Mouse (Mus musculus) adrenal gland, postnatal 4 days (tissue): Measurements from ENCODE around the gene Cdh13. TPM values are rescaled to one million over a fixed set of nuclear protein-coding genes. Genes with fewer than 3 reads are reported as not detected.
"Not testable (repeated sequence)": the region's sequence is repeated elsewhere in the genome, so short reads cannot be mapped to it uniquely, and the experiment has no call there.

ENCODE experiments used
- DNase-seq, 2 experiments: peaks; one replicate each; pipeline ENCODE4 v3.0.0; 2021 to 2022; ENCODE audit warnings: low spot score in 2 of 2, mixed read lengths in 2 of 2
- total RNA-seq, 2 experiments: library from RNA; stranded (reverse); gene quantifications; 2 replicates each; pipeline ENCODE4 v1.2.3; 2021

The Cdh13 gene
- total RNA-seq, 2 experiments from 2014 or later = 9.0 to 11.0 TPM

DNA sequence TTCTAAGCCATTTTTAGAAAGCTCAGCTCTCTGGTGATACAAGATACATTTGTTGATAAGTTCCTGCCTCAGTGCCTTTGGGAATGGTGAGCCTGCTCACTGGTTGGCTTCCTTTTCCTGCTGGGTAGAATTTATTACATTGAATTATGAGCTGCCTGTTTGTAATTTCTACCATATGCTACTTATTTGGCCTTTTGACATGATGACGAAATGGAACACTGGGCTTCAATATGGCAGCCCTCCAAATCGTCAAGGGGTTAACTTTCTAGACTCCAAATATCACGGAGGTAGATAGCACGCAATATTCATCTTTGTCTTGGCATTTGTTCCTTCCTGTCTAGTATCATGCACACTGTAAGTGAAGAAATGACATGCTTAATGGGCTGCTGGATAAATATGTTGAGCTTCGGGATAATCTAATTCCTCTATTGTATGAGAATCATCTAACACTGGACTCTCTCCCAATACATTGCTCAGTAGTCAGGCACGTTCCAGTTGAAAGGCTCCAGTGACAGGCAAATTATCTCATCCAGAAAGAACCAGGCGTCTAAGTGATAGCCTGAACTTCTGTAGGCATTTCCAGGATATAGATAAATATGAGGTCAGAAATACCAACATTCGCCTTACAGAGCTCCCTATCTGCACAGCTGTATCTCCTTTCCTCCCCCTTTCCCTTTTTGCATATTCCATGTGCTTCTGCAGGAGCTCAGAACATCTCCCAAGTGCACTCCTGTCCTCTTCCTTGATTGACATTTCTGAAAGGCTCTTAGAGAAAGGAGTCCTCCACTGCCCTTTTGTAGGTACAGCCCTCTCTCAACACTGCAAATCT lies 378.7 kb downstream of the Cdh13 start:
- DNase-seq = no peak

DNA sequence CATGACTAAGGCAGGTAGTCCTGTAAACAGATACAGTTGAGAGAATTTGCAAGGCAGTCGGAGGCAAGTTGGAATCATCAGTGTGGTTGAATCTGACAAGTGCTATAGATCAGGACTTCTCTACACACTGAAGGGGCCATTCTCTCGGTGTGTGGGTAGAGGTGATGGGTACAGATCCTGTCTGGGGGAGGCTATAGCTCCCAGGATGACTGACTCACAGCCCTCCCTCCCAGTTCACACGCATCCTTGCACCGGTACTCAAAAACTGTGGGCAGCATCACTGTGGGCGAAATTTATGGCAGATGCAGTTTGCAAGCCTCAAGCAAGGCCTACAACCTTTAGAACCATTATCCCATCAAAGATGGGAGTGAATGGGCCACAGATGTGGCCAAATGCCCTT lies 381.5 kb downstream of the Cdh13 start:
- DNase-seq = no peak

DNA sequence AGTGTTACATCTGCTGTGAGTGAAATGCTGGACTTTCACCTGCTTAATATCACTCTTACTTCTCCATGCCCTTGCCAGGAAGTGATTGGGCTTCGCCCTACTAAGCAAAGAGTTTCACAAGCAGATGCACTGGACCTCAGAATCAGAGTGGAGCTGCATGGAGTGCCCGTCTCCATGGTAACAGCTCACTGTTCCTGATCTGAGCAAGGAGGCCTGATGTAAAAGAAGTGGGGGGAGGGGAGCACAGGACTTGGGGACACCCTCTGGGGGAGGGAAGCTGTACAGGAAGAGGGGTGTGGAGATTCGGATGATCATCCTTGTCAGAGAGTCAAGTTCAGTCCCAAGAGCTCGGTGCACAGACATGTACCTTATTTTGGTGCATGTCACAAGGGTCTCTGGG lies 384.2 kb downstream of the Cdh13 start:
- DNase-seq = no peak

DNA sequence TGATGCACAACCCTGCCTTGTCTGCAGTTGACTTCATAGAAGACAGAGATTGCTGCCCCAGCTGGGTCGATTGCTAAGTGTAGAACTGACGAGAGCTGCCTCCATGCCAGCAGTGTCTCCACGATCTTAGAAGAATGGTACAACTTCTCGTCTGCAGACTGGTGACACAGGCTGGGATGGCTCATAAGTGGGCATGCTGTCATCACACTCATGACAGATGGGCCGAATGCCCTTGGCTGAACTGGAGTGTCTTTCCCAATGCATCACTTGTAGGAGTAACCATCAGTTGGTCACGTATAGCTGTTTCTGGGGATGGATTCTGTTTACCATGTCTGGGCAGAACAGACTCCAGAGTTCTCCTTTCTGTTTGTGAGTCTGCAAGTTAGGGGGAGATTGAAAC lies 392.7 kb downstream of the Cdh13 start:
- DNase-seq = no peak

DNA sequence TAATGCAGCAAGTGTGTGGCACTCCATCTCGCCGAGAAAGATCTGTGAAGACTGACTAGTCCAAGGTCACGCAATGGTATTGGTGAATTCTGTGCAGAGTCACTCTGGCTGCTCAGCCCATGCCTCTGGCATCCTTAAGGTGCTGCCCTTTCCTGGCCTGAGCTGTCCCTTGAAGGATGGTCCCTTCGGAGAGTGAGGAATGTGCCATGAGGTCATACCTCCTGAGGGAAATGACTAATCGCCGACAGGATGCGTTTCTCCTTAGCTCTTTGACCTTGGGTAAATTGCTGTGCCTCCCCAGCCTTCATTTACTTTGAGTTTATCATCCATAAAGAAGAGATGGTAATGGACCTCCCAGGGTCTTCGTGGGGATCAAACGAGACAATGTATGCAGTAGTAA lies 395.8 kb downstream of the Cdh13 start:
- DNase-seq = no peak

DNA sequence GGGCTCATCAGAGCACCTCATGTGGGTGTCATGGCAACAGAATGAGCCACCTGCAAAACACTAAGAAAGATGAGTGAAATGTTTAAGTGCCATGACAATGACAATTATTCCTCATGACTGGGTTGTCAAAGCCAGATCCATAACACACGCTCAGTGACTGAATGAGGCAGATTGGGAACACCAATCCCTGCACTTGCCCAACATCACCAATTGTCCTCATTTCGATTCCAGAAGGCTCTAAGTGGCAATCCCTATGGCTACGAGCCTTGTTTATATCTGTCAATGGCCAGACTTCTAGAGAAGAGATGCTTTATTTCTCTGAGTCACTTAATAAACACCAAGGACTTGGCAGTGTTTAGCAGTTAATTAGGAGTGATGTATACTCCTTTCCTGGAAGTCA lies 399.9 kb downstream of the Cdh13 start:
- no peak for DNase-seq

DNA sequence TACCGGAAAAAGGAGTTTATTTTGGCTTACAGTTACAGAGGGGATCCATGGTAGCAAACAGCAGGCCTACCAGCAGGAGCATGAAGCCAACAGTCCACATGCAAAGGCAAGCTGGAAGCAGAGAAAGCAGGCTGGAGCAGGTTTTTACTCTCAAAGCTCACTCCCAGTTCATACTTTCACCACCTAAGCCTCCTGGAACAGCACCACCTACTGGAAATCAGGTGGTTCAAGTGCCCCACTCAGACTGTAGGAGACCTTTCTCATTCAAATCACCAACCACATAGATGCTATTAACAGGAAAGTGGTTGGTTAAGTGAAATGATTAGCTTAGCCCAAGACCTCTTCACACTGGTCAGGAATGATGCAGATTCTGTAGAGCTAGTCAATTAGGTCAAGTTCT lies 402.3 kb downstream of the Cdh13 start:
- DNase-seq = no peak

DNA sequence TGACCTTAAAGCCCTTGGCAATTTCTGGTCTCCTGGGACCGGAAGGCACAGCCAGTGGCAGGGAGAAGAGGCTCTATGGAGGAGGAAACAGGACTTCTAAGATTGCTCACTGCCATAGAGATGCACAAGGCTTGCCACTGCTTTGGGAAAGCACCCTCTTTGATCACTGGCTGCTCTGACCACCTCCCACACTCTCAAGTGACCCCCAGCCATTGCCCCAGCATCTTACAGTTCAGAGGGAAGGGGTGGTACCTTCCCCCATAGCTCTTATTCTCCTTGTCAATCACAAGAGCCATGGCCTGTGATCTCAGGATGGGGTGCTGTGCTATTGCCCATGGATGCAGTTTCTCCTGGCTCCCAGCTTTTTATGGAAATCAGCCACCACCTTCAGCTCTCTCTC lies 406.3 kb downstream of the Cdh13 start:
- no peak for DNase-seq

DNA sequence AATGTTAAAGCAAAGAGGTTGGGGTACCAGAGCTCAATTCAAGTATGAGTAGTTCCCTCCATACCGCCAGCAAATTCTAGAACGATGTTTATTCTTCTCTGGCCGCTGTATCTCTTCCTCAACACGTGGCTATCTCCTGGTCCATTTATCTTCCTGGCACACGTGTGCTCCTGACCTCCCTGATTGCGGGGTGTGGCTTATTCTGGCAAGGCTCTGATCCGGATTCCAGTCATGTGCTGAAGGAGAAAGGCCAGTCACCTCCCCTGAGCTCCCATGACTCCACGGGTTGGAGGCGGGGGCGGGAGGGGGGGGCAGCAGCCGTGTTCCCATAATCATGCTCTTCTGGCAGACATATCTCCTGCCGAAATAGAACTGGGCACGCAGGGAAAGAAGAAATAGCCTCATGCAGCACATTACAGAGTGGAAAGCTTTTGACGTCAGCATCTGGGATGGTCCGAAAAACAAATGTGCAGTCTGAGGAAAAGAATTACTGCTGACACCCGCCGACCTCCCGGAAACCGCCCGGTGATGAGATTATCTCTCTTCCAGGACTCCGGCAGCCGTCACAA lies 417.9 kb downstream of the Cdh13 start:
- DNase-seq = no peak

DNA sequence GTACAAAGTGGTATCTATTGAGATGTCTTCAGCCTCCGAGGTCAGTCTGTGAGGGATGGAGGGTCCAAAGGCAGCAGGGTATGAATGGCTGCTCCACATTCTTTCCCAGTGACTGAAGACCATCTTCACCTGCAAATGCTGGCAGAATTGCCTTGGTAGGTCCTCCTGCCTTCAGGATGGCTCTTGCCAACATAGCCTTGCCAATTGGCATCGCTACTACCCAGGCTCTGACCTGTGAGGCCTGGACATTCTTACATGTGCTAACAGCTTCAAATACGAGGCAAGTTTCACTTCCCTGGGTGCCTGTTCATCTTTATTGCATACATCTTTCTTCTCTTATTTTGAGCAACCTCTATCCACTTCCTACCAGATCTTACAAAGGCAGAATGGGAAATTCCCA lies 425.8 kb downstream of the Cdh13 start:
- no peak for DNase-seq

DNA sequence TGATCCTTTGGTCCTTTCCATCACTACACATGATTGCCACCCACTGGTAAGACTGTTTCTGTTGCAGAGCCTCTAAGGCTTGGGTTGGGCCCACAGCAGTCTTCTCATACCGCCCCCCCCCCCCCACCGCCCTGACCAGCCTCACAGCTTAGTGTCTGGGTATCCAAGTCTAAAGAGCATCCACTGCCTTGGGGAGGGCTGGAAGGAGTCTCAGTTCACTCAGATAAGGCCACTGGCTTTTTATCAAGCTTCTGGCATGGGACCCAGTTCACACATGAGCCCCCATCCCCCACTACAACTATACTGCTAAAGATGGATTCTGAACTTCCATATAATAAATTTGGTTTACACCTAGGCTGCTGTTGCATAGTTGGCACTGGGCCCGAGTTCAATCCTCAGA lies 428.1 kb downstream of the Cdh13 start:
- no peak for DNase-seq

DNA sequence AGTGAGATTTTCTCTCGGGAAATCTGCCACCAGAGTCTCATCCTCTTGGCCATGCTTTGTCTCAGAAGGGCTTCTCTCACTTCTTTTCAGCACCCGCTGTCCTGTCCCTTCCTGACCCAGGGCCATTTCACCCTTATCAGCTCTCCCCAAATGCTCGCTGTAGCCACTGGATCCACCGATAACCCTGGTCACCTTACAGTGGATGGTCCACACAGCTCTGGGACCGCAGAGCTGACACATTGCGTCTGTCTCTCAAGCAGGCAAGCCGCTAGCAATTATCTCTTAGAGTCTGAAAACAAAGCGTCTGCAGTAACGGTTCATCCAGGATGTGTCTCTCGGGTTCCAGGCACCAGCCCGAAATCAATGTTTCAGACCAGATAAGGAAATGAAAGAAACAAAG lies 429.6 kb downstream of the Cdh13 start:
- DNase-seq = no peak

DNA sequence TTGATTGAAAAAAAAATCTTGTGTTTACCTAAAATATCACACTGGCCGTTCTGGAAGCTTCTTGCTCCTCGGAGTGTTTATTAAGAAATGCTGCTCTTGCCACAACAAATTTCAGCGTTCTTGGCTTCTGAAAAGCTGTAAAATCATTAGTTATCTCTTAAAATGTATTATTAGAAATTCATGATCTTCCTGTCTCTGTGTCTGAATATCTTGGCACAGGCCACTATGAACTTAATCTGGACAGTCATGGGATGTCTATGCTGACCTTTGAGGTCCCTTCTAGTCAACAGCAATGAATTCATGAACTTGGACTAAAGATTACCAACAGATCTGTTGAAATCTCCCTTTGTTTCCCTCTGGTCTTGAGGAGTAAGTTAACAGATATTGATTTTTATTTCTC lies 430.1 kb downstream of the Cdh13 start:
- DNase-seq = no peak

DNA sequence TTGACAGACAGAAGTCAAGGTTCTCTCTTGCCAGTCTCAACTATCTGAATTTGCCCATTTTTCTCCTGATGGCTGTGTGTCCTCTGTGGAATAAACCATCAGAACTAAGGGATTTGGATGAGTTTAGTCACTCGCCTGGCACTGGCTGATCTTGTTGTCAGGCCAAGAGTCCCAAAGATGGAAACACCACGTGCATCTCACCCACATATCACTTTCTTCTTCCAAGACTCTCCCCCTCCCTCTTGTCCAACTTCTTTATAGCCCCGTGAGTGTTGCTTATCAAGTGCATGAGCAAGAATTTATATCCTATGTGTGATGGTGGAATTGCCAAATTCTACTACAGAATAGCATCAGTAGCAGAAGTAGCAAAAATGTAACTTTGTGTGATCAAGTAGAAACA lies 439.4 kb downstream of the Cdh13 start:
- no peak for DNase-seq

DNA sequence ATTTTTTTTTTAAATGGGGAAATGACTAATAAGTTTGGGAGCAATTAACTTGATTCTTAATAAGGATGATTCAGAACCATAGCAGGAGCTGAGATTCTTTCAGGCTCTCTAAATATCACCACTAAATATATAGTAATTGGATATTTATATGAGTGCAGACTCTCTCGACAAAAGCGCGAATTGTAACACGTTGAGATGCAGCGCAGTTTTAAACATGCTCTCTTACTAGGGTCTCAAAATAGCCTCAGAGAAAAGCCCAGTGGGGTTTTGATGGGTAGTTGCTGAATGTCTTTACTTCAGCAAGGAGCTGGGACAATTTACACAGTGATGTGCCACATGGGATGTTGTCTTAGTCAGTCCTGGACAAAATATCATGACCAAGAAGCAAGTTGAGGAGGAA lies 442.1 kb downstream of the Cdh13 start:
- no peak for DNase-seq

DNA sequence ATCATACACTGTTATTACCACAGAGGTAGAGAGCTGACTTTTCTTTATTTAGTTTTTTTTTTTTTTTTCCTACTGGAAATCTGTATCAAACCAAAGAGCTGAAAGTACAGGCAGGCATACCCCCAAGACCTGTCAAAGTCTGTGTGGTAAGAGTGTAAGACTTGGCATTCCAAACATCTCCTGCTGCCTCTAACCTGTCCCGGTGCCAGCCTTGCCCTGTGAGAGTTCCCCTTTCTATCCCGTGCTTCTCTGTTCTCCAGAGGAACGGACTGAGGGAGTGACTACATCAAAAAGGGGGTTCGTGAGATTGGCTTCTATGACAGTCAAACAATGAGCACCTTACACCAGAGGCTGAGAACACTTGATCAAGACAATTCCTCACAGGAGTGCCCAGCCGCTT lies 458.2 kb downstream of the Cdh13 start:
- DNase-seq = no peak

DNA sequence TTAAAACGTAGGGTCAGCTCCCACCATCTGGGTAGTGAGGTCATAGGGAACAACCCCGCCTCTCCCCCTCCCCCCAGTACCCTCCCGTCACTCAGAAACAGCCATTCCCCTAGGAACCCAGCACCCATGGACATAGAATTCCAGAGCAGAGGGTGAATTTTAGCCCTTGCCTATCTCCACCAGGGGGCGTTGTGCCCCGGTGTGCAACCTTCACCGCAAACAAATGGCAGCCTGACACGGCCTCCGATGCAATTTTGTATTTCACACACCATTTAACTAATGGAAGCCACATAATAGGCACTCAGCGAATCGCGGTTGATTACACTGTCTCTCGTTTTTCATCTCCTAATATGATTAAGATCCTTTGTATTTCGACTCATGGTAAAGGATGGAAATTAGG lies 461.5 kb downstream of the Cdh13 start:
- DNase-seq = no peak

DNA sequence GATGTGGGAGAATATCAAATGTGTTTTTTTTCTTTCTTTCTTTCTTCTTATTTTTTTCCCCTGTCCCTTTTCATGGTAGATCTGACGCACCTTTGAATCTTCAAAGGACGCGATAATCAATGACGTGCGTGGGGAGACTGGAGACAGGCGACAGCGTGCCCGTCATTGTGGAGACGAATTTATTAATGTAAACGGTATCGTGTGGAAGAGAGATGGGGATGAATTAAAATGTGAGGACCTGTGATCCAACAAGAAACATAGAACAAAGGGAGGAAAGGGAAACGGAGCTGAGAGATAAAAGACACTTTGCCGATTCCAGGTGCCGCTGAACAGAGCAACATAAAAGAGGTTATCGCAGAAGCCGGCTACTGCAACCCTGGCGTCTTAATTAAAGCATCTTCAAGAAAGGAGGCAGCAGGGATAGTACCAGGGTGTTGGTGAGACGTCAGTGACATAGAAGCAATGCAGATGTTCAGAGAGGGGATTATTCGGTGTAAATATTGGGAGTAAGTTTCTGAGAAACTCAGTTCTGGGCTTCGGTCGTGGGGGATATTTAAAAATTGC lies 464.6 kb downstream of the Cdh13 start:
- DNase-seq = no peak

DNA sequence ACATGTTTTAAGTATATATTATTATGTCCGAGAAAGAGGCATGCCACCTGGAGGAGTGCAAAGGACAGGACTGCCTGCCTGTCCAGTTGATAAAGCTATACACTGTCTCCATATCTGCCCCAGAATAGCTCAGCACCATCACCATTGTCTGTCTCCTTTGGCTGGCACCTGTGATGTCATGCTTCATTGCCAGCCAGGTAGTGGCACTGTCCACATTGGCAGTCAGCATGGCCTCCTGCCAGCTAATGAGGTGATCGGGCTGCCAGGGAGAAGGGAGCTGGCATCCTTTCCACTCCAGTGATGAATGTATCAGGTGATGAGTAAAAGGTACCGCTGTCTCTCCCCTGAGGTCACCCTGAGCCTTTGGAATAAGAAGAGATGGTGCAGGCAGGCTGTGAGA lies 465.7 kb downstream of the Cdh13 start:
- DNase-seq = no peak

DNA sequence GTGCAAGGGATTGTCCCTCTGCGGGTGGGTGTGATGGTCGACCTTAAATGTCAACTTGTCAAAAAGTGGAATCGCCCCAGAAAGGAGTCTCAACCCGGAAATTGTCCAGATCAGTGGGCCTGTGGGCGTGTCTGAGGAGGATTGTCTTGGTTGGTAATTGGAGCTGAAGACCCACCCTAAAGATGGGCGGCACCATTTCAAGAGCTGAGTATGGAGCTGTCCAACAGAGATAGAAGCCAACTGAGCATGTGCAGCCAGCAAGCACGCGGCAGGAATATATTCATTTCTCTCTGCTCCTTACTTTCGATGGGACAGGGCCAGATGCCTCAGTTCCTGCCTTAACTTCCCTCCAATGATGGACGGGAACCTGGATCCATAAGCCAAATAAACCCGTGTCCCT lies 466.3 kb downstream of the Cdh13 start:
- no peak for DNase-seq

DNA sequence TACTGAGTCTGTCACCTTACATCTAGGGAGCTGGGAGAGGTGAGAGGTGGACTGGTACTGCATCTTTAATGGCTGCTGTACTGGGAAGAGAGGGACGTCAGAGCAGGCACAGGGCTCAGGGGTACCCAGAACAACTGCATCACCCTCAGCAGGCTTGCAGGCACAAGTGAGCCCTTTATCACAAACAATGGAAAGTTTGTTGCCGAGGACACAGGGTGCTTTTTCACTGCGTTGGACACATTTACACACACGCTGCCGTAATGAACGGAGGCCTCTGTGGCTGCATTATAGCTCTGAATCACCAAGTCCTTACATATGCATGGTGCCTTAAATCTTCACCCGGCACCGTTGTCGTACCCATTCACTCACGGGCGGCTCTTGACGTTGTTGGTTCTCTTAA lies 470.2 kb downstream of the Cdh13 start:
- no peak for DNase-seq

DNA sequence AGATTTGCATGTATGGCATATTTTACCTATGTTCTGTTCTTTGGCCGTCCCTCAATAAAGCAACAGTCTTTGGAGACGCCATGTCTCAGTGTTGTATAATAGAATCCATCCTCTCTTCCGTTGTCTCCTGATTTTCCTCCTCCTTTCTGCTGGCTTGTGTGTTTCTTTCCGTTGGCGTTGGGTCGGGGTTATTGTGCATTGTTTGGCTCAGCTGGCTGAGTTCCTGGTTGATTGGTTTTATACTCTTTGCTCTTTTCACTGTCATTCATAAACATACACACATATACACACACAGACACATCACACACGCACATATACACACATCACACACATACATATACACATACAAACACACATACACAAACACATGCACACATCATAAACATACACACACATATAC lies 470.6 kb downstream of the Cdh13 start:
- DNase-seq = no peak

DNA sequence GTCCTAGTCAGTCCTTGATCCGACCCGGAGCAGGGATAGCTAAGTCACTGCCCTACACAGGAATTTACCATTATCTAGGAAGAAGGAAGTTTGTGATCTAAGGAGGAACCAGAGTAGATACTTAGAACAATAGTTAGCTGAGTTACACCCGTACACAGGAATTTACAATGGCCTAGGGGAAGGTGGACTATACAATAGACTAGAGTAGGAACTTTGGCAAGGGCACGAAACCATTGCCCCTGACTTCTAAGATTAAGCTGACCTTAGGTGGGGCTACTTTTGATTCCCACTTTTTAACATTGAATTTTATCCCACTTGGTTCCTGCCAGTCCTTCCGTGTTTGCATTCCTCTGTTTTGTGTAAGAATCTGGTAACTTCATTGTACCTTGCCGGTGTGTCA lies 494.0 kb downstream of the Cdh13 start:
- not testable (repeated sequence) for DNase-seq
